Mouse (Mus musculus) liver (tissue): ENCODE data around the gene 1700017N19Rik.
A peak's percentile ranks its signal among the peaks of the same experiment; 100 is the strongest.
"Not testable (repeated sequence)": the region's sequence is repeated elsewhere in the genome, so short reads cannot be mapped to it uniquely, and the experiment has no call there.

Experiments
- DNase-seq: peaks from one replicate; pipeline ENCODE4 v3.0.0-alpha.2; 2020; ENCODE audit warnings: mixed read lengths

1700017N19Rik gene

GRCm38 (mm10) chr10:100590323-100590722 lies at the start of gene 1700017N19Rik, which contains the start of gene 4930430F08Rik:
1700017N19Rik (plus strand) TSS chr10:100590484.
4930430F08Rik (minus strand) TSS chr10:100590423.
- no peak for DNase-seq

- DNase-seq = no peak
These were observed 33.6 kb upstream of the 1700017N19Rik start for GRCm38 (mm10) chr10:100556566-100557175.

- not testable (repeated sequence) for DNase-seq
These were observed 29.9 kb upstream of the 1700017N19Rik start for GRCm38 (mm10) chr10:100560194-100560883.

DNA sequence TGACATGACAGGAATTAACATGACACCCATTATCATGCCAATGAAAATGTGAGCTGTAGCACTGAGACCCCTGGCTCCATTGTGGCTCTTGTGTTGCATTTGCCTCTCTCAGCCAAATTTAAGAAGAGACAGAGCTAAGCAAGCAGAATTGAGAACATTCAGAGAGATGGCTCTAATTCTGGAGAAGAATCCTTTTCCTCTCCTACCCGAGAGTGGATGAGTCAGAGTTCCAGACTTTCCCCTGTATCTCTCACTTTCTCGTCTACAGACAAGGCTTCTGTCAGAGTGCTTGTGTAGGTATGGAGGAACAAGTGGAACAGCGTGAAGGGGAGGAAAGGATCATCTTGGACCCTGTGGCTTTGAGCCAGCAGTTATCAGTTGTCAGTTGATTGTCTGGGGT lies 26.2 kb upstream of the 1700017N19Rik start:
- no peak for DNase-seq

DNA sequence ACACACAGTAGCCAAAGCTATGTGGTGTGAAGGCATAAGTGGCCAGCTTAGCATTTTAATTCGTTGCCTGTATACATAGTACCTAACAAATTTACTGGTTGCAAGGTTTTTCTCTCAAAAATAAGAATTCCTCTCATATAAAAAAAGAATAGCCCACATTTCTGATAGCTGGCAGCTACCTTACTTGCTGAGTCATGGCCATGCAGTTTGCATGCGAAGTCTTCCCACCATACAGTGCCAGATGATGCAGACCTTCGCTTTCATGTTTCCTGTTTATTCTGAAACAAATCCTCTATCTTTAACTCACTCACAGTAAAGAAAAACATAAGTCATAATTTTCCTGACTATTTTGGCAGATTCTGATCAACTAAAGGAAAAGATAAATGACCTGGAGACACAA lies 18.6 kb upstream of the 1700017N19Rik start:
- DNase-seq = peak; percentile 54

- DNase-seq = peak; percentile 32
These were observed 15.7 kb upstream of the 1700017N19Rik start for GRCm38 (mm10) chr10:100574505-100575149.

DNA sequence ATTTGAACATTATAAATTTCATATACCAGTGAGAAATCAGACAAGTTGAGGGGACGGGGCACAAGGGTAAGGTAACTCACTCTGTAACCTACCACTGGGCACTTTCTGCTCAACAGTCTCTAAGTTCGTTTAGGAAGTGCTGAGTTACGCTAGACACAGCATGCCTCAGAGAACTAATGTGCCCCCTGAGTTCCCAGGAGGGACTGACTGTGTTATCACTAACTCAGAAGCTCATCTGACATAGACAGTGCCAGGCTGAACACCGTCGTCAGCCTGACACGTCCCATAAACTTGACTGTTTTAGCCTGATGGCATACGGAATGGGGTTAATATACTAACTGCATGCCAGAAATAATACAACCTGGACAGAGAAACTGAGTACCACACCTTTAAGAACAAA lies 15.0 kb upstream of the 1700017N19Rik start:
- no peak for DNase-seq

GRCm38 (mm10) chr10:100584178-100584577 lies 6.1 kb upstream of the 1700017N19Rik start:
- no peak for DNase-seq

DNA sequence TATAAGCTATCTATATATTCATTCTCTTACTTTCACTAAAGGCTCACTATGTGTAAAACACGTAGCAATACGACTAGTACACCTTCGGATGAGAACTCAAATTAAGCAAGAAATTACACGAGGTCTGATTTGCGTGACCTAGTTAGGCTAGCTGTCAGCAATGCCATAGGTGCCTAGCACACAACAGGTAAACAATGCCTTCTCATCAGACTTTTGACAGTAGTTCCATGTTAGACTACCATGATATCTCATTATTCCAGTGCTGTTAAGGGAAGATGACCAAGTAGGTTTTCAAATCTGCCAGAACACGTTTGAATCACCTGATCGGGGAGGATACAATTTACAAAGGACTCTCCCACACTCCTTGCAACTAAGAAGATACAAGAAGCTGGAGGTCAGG lies 1.8 kb upstream of the 1700017N19Rik start:
- DNase-seq = no peak

GRCm38 (mm10) chr10:100588932-100589388 lies 1.3 kb upstream of the 1700017N19Rik start:
- DNase-seq = peak; percentile 91

DNA sequence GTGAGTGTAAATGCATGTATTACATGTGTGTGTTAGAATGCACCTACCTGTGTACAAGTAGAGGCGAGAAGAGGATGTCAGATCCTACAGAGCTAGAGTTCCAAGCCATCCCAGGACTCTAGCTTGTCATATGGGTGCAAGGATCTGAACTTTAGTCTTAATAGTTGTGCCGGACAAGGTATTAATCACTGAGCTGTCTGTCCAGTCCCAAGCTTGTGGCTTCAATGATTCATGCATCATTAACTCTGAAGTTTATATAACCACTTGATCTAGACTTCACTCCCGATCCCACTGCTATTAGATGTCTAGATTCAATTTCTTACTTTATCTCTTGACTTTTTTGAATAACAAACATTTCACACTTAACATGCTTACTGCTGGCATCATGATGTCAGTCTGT lies 8.1 kb downstream of the 1700017N19Rik start:
- DNase-seq = no peak

DNA sequence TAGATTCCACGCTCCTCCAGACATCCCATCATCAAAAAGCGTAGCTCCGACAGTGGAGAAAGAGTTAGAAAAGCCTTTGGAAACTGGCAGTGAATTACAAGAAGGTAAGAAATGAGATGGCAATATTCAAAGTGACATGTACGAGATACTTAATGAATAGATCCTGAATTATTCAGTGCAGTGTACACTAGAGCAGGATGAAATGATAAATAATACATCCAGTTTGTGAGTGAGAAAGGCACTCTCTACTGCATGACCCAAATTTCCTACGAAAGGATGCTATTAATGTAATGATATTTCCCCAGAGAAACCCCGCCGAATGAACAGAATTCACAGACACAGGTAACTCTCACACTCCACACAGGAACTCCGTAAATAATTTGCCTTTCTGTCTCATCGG lies 13.2 kb downstream of the 1700017N19Rik start:
- no peak for DNase-seq

GRCm38 (mm10) chr10:100604254-100604653 lies 14.0 kb downstream of the 1700017N19Rik start:
- no peak for DNase-seq

DNA sequence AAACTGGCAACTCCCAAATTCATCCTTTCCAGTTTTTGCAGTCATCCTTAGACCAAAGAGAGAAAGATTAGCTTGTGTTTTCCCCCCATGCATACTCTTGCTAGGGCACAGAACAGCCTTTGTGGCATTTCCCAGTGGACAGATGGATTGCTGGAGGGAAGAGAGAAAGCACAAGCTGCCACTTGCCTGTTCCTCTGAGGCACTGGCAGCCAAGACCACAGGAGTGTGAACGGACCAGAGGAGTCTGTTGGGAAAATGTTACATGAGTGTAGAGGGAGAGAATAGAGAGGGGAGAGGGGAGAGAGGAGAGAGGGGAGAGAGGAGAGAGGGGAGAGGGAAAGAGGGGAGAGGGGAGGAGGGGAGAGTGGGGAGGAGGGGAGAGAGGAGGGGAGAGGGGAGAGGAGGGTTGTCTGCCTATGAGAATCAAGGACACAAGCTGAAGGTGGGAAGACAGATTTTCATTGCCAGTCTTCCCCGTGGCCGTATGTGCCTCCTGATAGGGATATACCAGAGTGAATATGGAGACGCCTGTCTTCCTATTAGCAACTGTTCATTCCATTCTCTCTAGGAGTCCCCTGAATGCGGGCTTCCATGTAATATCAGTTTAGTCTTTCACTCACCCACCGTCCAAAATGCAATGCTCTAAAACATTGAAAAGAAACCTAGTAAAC lies 27.1 kb downstream of the 1700017N19Rik start:
- DNase-seq = no peak

DNA sequence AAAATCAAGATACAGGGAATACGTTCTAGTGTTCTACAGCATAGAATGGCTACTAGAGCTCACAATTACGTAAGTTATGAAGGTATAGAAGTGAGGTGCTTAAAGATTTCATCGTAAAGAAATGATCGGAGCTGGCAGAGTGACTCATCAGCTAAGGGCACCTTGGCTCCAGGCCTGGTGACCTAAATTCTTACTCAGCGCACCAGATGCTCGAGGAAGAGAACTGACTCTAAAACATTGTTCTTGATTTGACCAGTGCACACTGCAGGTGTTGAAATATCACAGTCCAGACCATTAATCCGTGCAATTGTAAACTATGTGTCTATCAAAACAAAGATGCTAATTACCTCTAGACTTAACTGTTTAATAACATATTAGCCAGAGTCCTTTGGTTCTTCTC lies 29.2 kb downstream of the 1700017N19Rik start:
- DNase-seq = no peak

DNA sequence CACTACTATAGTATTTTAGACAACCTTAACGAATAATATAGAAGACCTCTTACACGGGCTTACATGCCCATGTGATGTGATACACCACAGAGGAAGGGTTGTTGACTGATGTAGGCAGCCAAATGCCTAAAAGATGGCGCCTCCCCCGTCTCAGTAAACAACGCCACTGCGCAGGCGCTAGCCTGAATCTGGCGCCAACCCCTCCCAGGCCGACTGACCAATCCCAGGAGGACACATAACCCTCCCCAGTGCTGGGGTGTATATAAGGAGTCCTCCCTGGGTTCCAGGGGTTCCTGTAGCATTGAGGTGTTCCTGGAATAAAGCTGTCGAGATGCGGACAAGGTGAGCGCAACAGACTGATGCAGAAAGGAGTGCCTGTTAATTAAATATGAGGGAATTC lies 29.8 kb downstream of the 1700017N19Rik start:
- DNase-seq = no peak

DNA sequence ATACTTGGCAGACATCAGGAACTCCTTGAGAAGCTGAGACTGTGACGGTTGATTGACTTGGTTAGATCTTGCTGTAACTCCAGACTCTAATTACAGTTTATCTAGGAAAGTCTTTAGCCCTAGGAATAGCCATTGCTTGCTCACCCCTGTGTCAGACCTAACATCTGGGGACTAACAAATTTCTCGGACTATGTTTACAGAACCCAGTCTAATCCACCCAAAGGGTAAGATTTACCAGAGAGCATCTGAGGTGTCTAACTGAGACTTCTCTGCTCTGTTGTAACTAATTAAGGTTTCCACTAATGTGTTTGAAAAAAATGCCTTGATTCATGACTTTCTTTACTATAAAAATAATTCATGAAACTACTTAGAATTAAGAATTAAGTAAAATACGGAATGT lies 32.2 kb downstream of the 1700017N19Rik start:
- DNase-seq = no peak

- DNase-seq = peak; percentile 53
These were observed 39.6 kb downstream of the 1700017N19Rik start for GRCm38 (mm10) chr10:100629762-100630438.

DNA sequence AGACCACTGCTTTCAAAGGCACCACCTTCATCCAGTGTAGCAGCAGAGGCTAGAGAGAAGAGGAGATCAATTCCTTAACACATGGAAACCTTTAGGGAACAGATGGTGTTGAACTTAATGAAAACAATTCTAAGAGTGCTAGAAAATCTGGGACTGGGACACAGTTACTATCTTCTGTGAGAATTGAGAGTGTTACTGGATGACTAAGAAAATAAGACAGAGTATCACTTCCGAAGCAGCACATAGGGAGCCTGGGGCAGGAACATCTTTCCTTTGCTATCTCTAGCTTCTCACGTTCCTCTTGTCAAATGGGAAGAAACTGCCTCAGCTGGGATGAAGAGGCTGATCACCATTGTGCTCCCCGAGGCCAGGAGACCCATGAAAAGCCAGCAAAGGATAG lies 52.6 kb downstream of the 1700017N19Rik start:
- DNase-seq = no peak

GRCm38 (mm10) chr10:100645331-100645935 lies 55.1 kb downstream of the 1700017N19Rik start:
- DNase-seq = no peak

- no peak for DNase-seq
These were observed 63.9 kb downstream of the 1700017N19Rik start for GRCm38 (mm10) chr10:100654183-100654582.

- DNase-seq = no peak
These were observed 71.8 kb downstream of the 1700017N19Rik start for GRCm38 (mm10) chr10:100661970-100662590.
